Mouse (Mus musculus) thymus, postnatal 36 days (tissue): Measurements from ENCODE around the gene Lrrc20.

Source experiments
- DNase-seq, 2 experiments: peaks; one replicate each; pipeline ENCODE4 v3.0.0; 2022; ENCODE audit warnings: mixed read lengths in 2 of 2

Gene Lrrc20

GRCm38 (mm10) chr10:61517296-61518071 is 41.9 kb downstream of the Lrrc20 start:
- DNase-seq: no peak

DNA sequence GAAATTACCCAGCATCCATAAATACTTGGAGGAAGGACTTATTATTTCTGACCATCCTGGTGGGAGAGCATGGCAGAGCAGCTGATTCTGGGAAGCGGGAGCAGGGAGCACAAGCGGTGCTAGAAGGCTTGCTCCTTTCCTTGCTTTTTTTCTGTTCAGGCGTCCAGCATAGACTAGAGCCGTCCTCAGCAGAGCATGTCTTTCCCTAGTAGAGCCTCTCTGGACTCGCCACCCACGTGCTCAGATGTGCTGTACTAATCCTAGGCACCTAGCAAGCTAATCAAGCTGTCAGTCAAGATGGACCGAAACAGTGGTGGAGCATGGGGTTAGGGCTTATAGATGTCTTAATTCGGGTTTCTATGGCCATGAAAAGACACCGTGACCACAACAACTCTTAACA is 42.7 kb downstream of the Lrrc20 start:
- DNase-seq: no peak

- no peak for DNase-seq
Observed at GRCm38 (mm10) chr10:61519491-61519890, 43.9 kb downstream of the Lrrc20 start.

GRCm38 (mm10) chr10:61520714-61521113 is 45.1 kb downstream of the Lrrc20 start:
- DNase-seq: no peak

DNA sequence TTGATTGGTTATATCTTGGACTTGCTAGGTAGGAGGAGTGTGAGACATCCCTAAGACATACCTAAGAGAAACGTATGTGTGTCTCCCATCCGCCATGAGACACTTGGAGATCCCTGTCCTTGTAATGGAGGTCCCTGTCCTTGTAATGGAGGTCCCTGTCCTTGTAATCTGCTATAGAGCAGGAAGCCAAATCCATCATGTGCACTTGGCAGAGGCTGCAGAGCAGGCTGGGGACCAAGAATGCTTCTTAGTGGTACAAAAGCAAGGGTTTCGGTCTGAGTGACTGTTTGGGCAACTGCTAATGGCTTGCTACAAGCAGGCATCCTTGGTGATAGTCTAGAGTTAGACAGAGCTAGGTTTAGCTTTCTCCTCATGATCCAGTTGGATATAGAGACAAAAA is 55.3 kb downstream of the Lrrc20 start:
- DNase-seq: no peak

GRCm38 (mm10) chr10:61533285-61533684 is 57.7 kb downstream of the Lrrc20 start:
- DNase-seq: no peak

DNA sequence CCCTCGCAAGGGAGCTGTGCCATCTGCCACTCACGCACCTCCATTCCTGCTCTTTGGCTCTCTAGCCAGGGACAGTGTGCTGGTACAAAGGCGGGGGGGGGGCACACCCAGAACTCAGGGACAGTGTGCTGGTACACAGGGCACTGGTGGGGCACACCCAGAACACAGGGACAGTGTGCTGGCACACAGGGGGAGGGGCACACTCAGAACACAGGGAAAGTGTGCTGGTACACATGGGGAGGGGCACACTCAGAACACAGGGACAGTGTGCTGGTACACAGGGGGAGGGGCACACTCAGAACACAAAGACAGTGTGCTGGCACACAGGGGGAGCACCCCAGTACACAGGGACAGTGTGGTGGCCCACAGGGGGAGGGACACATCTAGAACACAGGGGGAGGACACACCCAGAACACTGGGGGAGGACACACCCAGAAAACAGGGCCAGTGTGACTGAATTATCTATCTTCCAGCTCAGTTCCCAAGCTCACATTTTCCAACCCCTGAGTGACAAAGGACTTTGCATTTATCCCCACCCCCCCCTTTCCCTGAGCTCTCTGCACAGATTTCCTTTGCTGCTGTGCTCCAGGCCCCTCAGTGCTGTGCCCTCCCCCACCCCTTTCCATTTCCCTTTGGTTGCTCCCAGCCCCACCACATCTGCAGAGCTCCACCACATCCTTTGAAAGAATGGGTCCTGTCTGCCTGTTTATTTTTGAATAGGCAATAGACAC is 58.9 kb downstream of the Lrrc20 start:
- no peak for DNase-seq

- no peak for DNase-seq
Observed at GRCm38 (mm10) chr10:61535441-61535840, 59.8 kb downstream of the Lrrc20 start.

GRCm38 (mm10) chr10:61536130-61537035 is 60.8 kb downstream of the Lrrc20 start:
- DNase-seq: peak in 1 of 2 experiments; percentile 9

GRCm38 (mm10) chr10:61537036-61537380 is 61.4 kb downstream of the Lrrc20 start:
- no peak for DNase-seq

DNA sequence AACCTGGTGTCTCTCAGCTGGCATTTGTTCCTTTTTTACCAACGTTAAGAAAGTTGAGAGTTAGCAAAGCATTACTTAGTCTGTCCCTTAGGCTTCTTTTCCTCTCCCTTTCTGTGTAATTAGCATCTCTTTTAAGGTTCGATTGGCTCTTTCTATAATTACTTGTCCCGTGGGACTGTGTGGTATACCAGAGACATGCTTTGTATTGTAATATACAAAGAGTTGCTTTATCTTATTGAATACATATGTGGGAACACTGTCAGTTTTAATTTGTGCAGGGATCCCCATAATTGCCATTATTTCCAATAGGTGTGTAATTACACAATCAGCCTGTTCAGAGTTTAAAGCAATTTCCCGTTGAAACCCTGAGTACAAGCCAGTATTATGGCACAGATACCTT is 62.8 kb downstream of the Lrrc20 start:
- DNase-seq: no peak

GRCm38 (mm10) chr10:61544127-61544862 is 68.7 kb downstream of the Lrrc20 start:
- no peak for DNase-seq

- DNase-seq: no peak
Observed at GRCm38 (mm10) chr10:61544863-61545240, 69.3 kb downstream of the Lrrc20 start.

GRCm38 (mm10) chr10:61550106-61550505 is 74.5 kb downstream of the Lrrc20 start:
- DNase-seq: no peak

DNA sequence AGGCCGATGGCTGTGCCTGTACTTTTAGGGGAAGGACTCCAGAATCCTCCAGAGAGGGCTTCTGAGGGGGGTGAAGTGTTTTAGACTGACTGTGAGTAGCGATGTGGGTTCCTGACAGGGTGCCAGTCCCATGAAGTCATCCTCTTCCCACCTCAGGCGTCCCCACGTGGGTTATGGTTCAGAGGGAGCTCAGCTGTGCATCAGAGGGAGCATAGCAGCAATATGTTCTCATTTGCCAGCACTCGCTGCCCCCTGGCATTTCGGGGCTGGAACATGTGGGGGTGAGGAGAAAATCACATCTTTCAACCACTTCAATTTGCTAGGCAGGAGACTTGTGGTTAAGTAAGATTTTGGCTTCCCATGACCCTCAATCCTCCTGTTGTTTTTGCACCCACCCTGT is 79.6 kb downstream of the Lrrc20 start:
- no peak for DNase-seq

GRCm38 (mm10) chr10:61558631-61559030 is 83.0 kb downstream of the Lrrc20 start:
- no peak for DNase-seq

DNA sequence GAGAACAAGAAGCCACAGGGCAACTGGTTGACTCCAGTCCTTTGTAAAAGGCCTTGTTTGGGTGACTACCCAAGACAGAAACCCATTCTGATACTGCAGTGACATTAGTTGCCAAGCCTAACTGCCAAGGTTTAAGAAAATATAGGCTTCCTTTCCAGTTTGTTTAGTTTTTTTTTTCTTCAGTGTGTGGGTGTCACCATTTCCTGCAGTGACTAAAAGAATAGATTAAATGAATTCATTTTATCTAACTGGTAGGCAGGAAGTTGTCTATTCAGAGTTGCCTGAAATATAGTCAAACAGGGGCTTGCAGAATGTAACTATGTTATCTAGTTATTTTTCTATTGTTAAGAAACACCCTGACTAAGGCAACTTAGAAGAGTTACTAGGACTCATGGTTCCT is 83.9 kb downstream of the Lrrc20 start:
- DNase-seq: no peak

GRCm38 (mm10) chr10:61563550-61563949 is 87.9 kb downstream of the Lrrc20 start:
- DNase-seq: no peak

- DNase-seq: no peak
Observed at GRCm38 (mm10) chr10:61564408-61564807, 88.8 kb downstream of the Lrrc20 start.

- DNase-seq: no peak
Observed at GRCm38 (mm10) chr10:61570181-61570580, 94.6 kb downstream of the Lrrc20 start.

DNA sequence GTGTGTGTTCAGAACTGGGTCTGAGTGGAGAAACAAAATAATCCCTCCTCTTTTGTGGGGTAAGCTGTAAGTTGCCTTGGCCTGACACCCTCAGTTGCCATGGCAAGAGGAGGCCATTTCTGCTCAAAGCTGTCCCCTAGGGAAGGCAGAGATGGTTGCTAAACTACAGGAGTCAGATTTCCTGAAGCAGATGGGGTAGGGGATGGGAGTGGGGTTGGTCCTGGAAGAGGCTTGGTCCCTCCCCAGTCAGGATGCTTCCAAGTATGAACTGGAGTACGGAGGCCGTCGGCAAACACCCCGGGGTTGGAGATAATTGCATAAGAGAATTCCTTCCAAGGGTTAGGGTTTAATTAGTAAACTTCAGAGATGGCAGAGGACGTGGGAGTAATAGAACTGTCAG is 96.5 kb downstream of the Lrrc20 start:
- DNase-seq: no peak

DNA sequence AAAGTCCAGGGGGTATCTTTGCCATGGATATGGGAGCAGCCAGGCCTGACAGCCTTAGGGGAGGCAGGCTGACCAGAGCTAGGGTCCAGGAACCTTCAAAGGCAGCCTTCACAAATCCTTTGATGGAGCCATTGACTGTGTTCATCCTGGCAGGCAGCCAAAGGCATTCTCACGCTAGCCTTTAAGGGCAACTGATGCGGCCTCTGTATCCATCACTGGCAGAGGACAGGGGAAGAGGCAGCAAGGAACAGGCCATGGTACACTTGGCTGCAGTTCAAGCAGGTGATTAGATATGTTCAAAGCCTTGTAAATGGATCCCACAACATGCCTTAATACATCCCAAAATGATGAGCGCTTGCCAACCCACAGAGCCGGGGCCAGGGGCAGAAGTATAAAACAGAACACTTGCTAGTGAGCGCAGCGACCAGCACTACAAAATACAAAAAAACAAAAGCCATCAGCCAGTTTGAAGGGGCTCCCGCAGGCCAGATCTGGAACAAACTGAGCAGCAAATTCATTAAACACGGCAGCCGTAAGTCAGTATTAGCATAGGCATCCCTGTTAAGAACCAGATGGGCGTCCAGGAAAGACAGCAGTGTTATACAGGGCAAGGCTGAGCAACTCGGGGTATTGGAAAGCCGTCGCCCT is 100.6 kb downstream of the Lrrc20 start:
- no peak for DNase-seq
